In the genomic region with DNA sequence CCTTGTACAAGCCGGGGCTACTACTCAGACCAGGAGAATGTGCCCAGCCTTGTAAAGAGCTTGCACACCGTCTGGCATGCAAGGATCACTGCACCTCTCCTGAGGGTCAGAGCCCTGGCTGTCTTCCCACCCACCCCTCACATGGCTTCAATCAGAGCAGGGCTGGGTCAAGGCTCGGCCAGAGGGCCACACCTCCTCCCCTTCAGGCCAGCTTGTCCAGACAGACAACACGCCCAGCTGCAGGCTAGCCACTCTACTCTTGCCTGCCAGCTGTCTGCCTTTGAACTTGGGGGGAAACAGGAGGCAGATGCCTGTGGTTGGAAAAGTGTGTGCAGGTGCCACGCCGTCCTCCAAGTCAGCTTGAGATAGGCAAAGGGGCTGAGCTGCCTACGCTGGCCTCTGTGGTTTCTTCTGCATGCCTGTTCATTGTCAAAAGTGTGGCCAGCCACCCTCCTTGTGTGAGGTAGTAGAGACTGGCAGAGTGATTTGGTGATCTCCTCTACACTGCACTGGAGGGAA, we compare ENCODE assay signal across 9 mouse cellular contexts. TPM values are rescaled to one million over a fixed set of nuclear protein-coding genes. Genes with fewer than 3 reads are reported as not detected.
DNase-seq lines count a peak whose midpoint lies in the region; ATAC-seq and TF ChIP-seq lines count a peak whose summit lies in the region.
"Had no signal": no experiment of that assay in that cellular context is flagged by ENCODE, and none has a peak within 500 bp of the region (broad histone marks: within the 10 kb centered on the region; RNA-seq: fewer than 3 reads in every experiment).

No protein-coding gene starts in this region.

- 0 out of 2 replicates have a peak overlapping the region, but pooled peaks have one; percentile 29 for H3K9ac ChIP-seq in hindbrain, embryonic 13.5 days
- no peak overlapping the region for H3K9ac ChIP-seq in hindbrain, embryonic 16.5 days (ENCODE audit: low read depth, low read length)
- 0 out of 2 replicates have a peak overlapping the region, but pooled peaks have one; percentile 36 for H3K9ac ChIP-seq in embryonic facial prominence, embryonic 13.5 days
- no peak overlapping the region for H3K9ac ChIP-seq in forebrain, postnatal 0 days
- H3K9ac ChIP-seq: hindbrain, embryonic 15.5 days had no signal

- H3K27ac ChIP-seq in hindbrain, embryonic 13.5 days = no peak overlapping the region
- H3K27ac ChIP-seq in hindbrain, embryonic 16.5 days (ENCODE audit: low read depth, low read length) = no peak overlapping the region
- H3K27ac ChIP-seq in embryonic facial prominence, embryonic 13.5 days = peak overlapping the region; percentile 44
- no peak overlapping the region for H3K27ac ChIP-seq in forebrain, postnatal 0 days (ENCODE audit: low read depth, low read length)
- H3K27ac ChIP-seq: hindbrain, embryonic 15.5 days had no signal

- no peak overlapping the region for H3K4me3 ChIP-seq in hindbrain, embryonic 13.5 days
- H3K4me3 ChIP-seq in hindbrain, embryonic 16.5 days (ENCODE audit: low read length) = no peak overlapping the region
- no peak overlapping the region for H3K4me3 ChIP-seq in embryonic facial prominence, embryonic 13.5 days
- no peak overlapping the region for H3K4me3 ChIP-seq in myocyte
- H3K4me3 ChIP-seq in forebrain, postnatal 0 days (ENCODE audit: low read depth, low read length) = no peak overlapping the region
- H3K4me3 ChIP-seq: hindbrain, embryonic 15.5 days had no signal

- no peaks in the 10 kb centered on the region for H3K27me3 ChIP-seq in hindbrain, embryonic 13.5 days
- no peaks in the 10 kb centered on the region for H3K27me3 ChIP-seq in hindbrain, embryonic 16.5 days (replicated peaks; ENCODE audit: control insufficient read depth, insufficient read depth, low read length)
- H3K27me3 ChIP-seq in embryonic facial prominence, embryonic 13.5 days = no peaks in the 10 kb centered on the region
- H3K27me3 ChIP-seq in myocyte (ENCODE audit: control insufficient read depth, insufficient read depth, insufficient read length) = no peaks in the 10 kb centered on the region
- H3K27me3 ChIP-seq in forebrain, postnatal 0 days (ENCODE audit: insufficient read depth, low read length) = no peaks in the 10 kb centered on the region
- H3K27me3 ChIP-seq: hindbrain, embryonic 15.5 days had no signal

- H3K4me2 ChIP-seq in hindbrain, embryonic 13.5 days = no peak overlapping the region
- H3K4me2 ChIP-seq in hindbrain, embryonic 16.5 days (ENCODE audit: low read length) = no peak overlapping the region
- H3K4me2 ChIP-seq in embryonic facial prominence, embryonic 13.5 days = no peak overlapping the region
- H3K4me2 ChIP-seq in myocyte (ENCODE audit: low read depth) = peak overlapping the region; percentile 34
- no peak overlapping the region for H3K4me2 ChIP-seq in forebrain, postnatal 0 days (ENCODE audit: low read depth)
- H3K4me2 ChIP-seq: hindbrain, embryonic 15.5 days had no signal

- no peak overlapping the region for H3ac ChIP-seq in myocyte (ENCODE audit: control insufficient read depth, insufficient read length)

- peak; percentile 72 for DNase-seq in kidney, adult 9 months
- no peak for DNase-seq in spleen, postnatal 14 days (ENCODE audit: low spot score in 2 of 2)
- DNase-seq in forebrain, postnatal 0 days = no peak
- DNase-seq in layer of hippocampus, adult 9-10 months (ENCODE audit: low spot score) = no peak

- no peak for TF ChIP-seq POLR2A in myocyte (IDR thresholded peaks at IDR 0.05; ENCODE audit: insufficient read length, low read depth)

- 48% methylated on average over 7 of the region's 7 CpGs for WGBS in hindbrain, embryonic 13.5 days
- WGBS in hindbrain, embryonic 16.5 days = 43% methylated on average over 7 of the region's 7 CpGs
- 11% methylated on average over 7 of the region's 7 CpGs for WGBS in embryonic facial prominence, embryonic 13.5 days
- 63% methylated on average over 7 of the region's 7 CpGs for WGBS in forebrain, postnatal 0 days

- H3K4me1 ChIP-seq in hindbrain, embryonic 13.5 days (replicated peaks) = peaks cover 12% of the 10 kb centered on the region
- no peaks in the 10 kb centered on the region for H3K4me1 ChIP-seq in hindbrain, embryonic 16.5 days (ENCODE audit: control insufficient read depth, insufficient read depth, low read depth, low read length)
- peaks cover 37% of the 10 kb centered on the region for H3K4me1 ChIP-seq in embryonic facial prominence, embryonic 13.5 days
- no peaks in the 10 kb centered on the region for H3K4me1 ChIP-seq in forebrain, postnatal 0 days (ENCODE audit: insufficient read depth)
- H3K4me1 ChIP-seq: hindbrain, embryonic 15.5 days had no signal

- TF ChIP-seq CTCF in forebrain, postnatal 0 days (IDR thresholded peaks at IDR 0.05; ENCODE audit: low read depth) = no peak

- H3K36me3 ChIP-seq in hindbrain, embryonic 13.5 days = no peaks in the 10 kb centered on the region
- no peaks in the 10 kb centered on the region for H3K36me3 ChIP-seq in hindbrain, embryonic 16.5 days (ENCODE audit: control insufficient read depth, insufficient read depth, low read length)
- no peaks in the 10 kb centered on the region for H3K36me3 ChIP-seq in embryonic facial prominence, embryonic 13.5 days
- no peaks in the 10 kb centered on the region for H3K36me3 ChIP-seq in myocyte (ENCODE audit: control insufficient read depth, insufficient read depth)
- no peaks in the 10 kb centered on the region for H3K36me3 ChIP-seq in forebrain, postnatal 0 days (ENCODE audit: insufficient read depth)
- H3K36me3 ChIP-seq: hindbrain, embryonic 15.5 days had no signal

- ATAC-seq in hindbrain, embryonic 13.5 days (ENCODE audit: low FRiP score) = no peak
- ATAC-seq in hindbrain, embryonic 16.5 days = no peak
- no peak for ATAC-seq in embryonic facial prominence, embryonic 13.5 days (ENCODE audit: insufficient number of reproducible peaks, insufficient read depth, low FRiP score, low TSS enrichment, low read depth)
- no peak for ATAC-seq in forebrain, postnatal 0 days

- H3K9me3 ChIP-seq in hindbrain, embryonic 13.5 days = no peaks in the 10 kb centered on the region
- no peaks in the 10 kb centered on the region for H3K9me3 ChIP-seq in hindbrain, embryonic 16.5 days (ENCODE audit: control insufficient read depth, low read length)
- H3K9me3 ChIP-seq in embryonic facial prominence, embryonic 13.5 days = no peaks in the 10 kb centered on the region
- H3K9me3 ChIP-seq in forebrain, postnatal 0 days (ENCODE audit: low read length) = no peaks in the 10 kb centered on the region
- H3K9me3 ChIP-seq: hindbrain, embryonic 15.5 days had no signal

- H3K79me2 ChIP-seq in myocyte (ENCODE audit: control insufficient read depth, insufficient read depth) = no peaks in the 10 kb centered on the region

TF ChIP-seq in myocyte, 11 proteins besides CTCF, POLR2A, EP300 and RAD21:
- no peak for TF ChIP-seq POLR2AphosphoS2 (IDR thresholded peaks at IDR 0.05; ENCODE audit: insufficient read length, low read depth)
- peak; percentile 88 to 98 (median 95) for TF ChIP-seq MYOG (IDR thresholded peaks at IDR 0.05; ENCODE audit: control insufficient read depth in 1 of 3, insufficient read depth in 1 of 3, insufficient read length in 2 of 3, low read depth in 2 of 3)
- no peak for TF ChIP-seq SRF (IDR thresholded peaks at IDR 0.05; ENCODE audit: control insufficient read depth, insufficient read length, low read depth)
- peak; percentile 95 for TF ChIP-seq TCF3 (IDR thresholded peaks at IDR 0.05; ENCODE audit: insufficient read length, low read depth)
- TF ChIP-seq CEBPB (IDR thresholded peaks at IDR 0.05; ENCODE audit: insufficient read depth, poor library complexity, severe bottlenecking) = no peak
- TF ChIP-seq REST (IDR thresholded peaks at IDR 0.05; ENCODE audit: insufficient read depth, insufficient read length) = no peak
- peak; percentile 83 for TF ChIP-seq TCF12 (IDR thresholded peaks at IDR 0.05; ENCODE audit: insufficient read depth, poor library complexity, severe bottlenecking)
- no peak for TF ChIP-seq E2F4 (IDR thresholded peaks at IDR 0.05; ENCODE audit: insufficient read depth)
- TF ChIP-seq MAX (IDR thresholded peaks at IDR 0.05; ENCODE audit: low read depth) = no peak
- TF ChIP-seq USF1 (IDR thresholded peaks at IDR 0.05; ENCODE audit: low read depth) = no peak
- TF ChIP-seq MYOD1 (IDR thresholded peaks at IDR 0.05; ENCODE audit: control insufficient read depth in 1 of 3, insufficient read length in 2 of 3, low read depth in 2 of 3) = peak; percentile 58 to 96 (median 95)

RNA-seq across cellular contexts. Expression of a gene that starts 9.0 kb away (rescaled TPM):
- polyA plus RNA-seq in hindbrain, embryonic 13.5 days (2015; fragmentation: Nextera tagmentation; extraction: Ambion mirVana) = not detected in 2 replicates
- not detected in 2 replicates for polyA plus RNA-seq in hindbrain, embryonic 16.5 days (2015; fragmentation: Nextera tagmentation; extraction: Ambion mirVana)
- not detected in 2 replicates for polyA plus RNA-seq in embryonic facial prominence, embryonic 13.5 days (2015; fragmentation: Nextera tagmentation; extraction: Ambion mirVana)
- polyA plus RNA-seq in myocyte (2012; fragmentation: generic; extraction: Trizol) = not detected
- not detected in 2 replicates for total RNA-seq in forebrain, postnatal 0 days (2014; rRNA removed)
- polyA plus RNA-seq in forebrain, postnatal 0 days (2015; fragmentation: Nextera tagmentation; extraction: Ambion mirVana) = 0.12 TPM in 1 of 2 replicates, not detected in the other
- polyA plus RNA-seq: hindbrain, embryonic 15.5 days had no signal

Comparison
In these comparisons a context has a peak if more than half of its experiments do, and no peak if none do; other contexts are left out.
1. H3K9ac ChIP-seq: peak in hindbrain, embryonic 13.5 days (single experiment) and embryonic facial prominence, embryonic 13.5 days (single experiment); none in hindbrain, embryonic 16.5 days (single experiment) and forebrain, postnatal 0 days (single experiment).